Mouse (Mus musculus) neural tube, embryonic 14.5 days (tissue): ENCODE data around the gene Rragd. TPM values are rescaled to one million over a fixed set of nuclear protein-coding genes. Genes with fewer than 3 reads are reported as not detected.

ENCODE experiments used
- ATAC-seq: fragments of 200-750 bp; cut with Nextera tagmentation; 2 replicates; pipeline ENCODE4 v1.8.0; 2017; ENCODE audit warnings: low read depth, mild to moderate bottlenecking, moderate TSS enrichment, moderate library complexity
- H3K27ac ChIP-seq: fragments of 300-500 bp; sonication (generic); 2 replicates; pipeline ENCODE4 v1.5.1; 2014; ENCODE audit warnings: low read depth, mild to moderate bottlenecking, control low read depth, low read length, moderate library complexity, mixed read lengths
- H3K27me3 ChIP-seq: fragments of 300-500 bp; sonication (generic); 2 replicates; pipeline ENCODE4 v1.6.1; 2014; ENCODE audit warnings: low read length; ENCODE audit not compliant: control insufficient read depth, insufficient read depth
- H3K36me3 ChIP-seq: fragments of 300-500 bp; sonication (generic); 2 replicates; pipeline ENCODE4 v1.6.1; 2014; ENCODE audit warnings: low read length, mixed read lengths; ENCODE audit not compliant: control insufficient read depth, insufficient read depth
- H3K4me1 ChIP-seq: fragments of 300-500 bp; sonication (generic); 2 replicates; pipeline ENCODE4 v1.6.1; 2014; ENCODE audit warnings: low read length; ENCODE audit not compliant: control insufficient read depth, insufficient read depth
- H3K4me2 ChIP-seq: fragments of 300-500 bp; sonication (generic); 2 replicates; pipeline ENCODE4 v1.6.1; 2014; ENCODE audit warnings: mild to moderate bottlenecking, low read depth, low read length, control low read depth
- H3K4me3 ChIP-seq: fragments of 300-500 bp; sonication (generic); 2 replicates; pipeline ENCODE4 v1.5.1; 2014; ENCODE audit warnings: low read depth, low read length, control low read depth, mixed read lengths
- H3K9ac ChIP-seq: fragments of 300-500 bp; sonication (generic); replicated peaks from 2 replicates; pipeline ENCODE4 v1.6.1; 2014; ENCODE audit warnings: low read depth, mild to moderate bottlenecking, control low read depth, low read length, mixed read lengths
- H3K9me3 ChIP-seq: fragments of 300-500 bp; sonication (generic); 2 replicates; pipeline ENCODE4 v1.6.1; 2016; ENCODE audit warnings: low read length; ENCODE audit not compliant: control insufficient read depth
- WGBS: fragments of 180-500 bp; shearing (Covaris S2); extraction: QIAGEN DNeasy Blood & Tissue Kit; methylation state at CpG from one replicate; pipeline ENCODE4 v1.1.7; 2014; 5-methylcytosine and 5-hydroxymethylcytosine counted together
- polyA plus RNA-seq: library from polyadenylated mRNA; unstranded; fragments of >200 nt; fragmentation: Nextera tagmentation; extraction: Ambion mirVana; gene quantifications from 2 replicates; pipeline ENCODE4 v1.2.1, GENCODE M21; 2014

Rragd gene
- polyA plus RNA-seq, 1 experiment from 2014 or later: 58.7 TPM

GRCm38 (mm10) chr4:33018361-33018999 lies 35.6 kb downstream of the Rragd start:
- WGBS: 55% methylated on average over 9 of the region's 9 CpGs
- H3K4me2 ChIP-seq: no peak overlapping the region
- peak; percentile 94 for ATAC-seq
- H3K27me3 ChIP-seq: no peaks in the 10 kb centered on the region
- no peaks in the 10 kb centered on the region for H3K9me3 ChIP-seq
- H3K27ac ChIP-seq: no peak overlapping the region
- no peak overlapping the region for H3K9ac ChIP-seq
- 0 out of 2 replicates have a peak, but pooled peaks cover 5% of the 10 kb centered on the region for H3K36me3 ChIP-seq
- H3K4me1 ChIP-seq: no peaks in the 10 kb centered on the region
- no peak overlapping the region for H3K4me3 ChIP-seq

GRCm38 (mm10) chr4:33024420-33024819 lies 41.6 kb downstream of the Rragd start:
- H3K4me3 ChIP-seq: no peak overlapping the region
- H3K9ac ChIP-seq: no peak overlapping the region
- ATAC-seq: no peak
- 88% methylated on average over 8 of the region's 8 CpGs for WGBS
- no peaks in the 10 kb centered on the region for H3K27me3 ChIP-seq
- H3K4me1 ChIP-seq: 0 out of 2 replicates have a peak, but pooled peaks cover under 1% of the 10 kb centered on the region
- H3K27ac ChIP-seq: no peak overlapping the region
- H3K36me3 ChIP-seq: no peaks in the 10 kb centered on the region
- no peak overlapping the region for H3K4me2 ChIP-seq
- no peaks in the 10 kb centered on the region for H3K9me3 ChIP-seq

GRCm38 (mm10) chr4:33029104-33029503 lies 46.3 kb downstream of the Rragd start:
- H3K36me3 ChIP-seq: no peaks in the 10 kb centered on the region
- H3K9me3 ChIP-seq: no peaks in the 10 kb centered on the region
- no peak overlapping the region for H3K4me3 ChIP-seq
- no peaks in the 10 kb centered on the region for H3K27me3 ChIP-seq
- H3K27ac ChIP-seq: no peak overlapping the region
- ATAC-seq: no peak
- H3K4me1 ChIP-seq: peaks cover 23% of the 10 kb centered on the region
- H3K9ac ChIP-seq: no peak overlapping the region
- WGBS: 96% methylated on average over 7 of the region's 7 CpGs
- H3K4me2 ChIP-seq: no peak overlapping the region

DNA sequence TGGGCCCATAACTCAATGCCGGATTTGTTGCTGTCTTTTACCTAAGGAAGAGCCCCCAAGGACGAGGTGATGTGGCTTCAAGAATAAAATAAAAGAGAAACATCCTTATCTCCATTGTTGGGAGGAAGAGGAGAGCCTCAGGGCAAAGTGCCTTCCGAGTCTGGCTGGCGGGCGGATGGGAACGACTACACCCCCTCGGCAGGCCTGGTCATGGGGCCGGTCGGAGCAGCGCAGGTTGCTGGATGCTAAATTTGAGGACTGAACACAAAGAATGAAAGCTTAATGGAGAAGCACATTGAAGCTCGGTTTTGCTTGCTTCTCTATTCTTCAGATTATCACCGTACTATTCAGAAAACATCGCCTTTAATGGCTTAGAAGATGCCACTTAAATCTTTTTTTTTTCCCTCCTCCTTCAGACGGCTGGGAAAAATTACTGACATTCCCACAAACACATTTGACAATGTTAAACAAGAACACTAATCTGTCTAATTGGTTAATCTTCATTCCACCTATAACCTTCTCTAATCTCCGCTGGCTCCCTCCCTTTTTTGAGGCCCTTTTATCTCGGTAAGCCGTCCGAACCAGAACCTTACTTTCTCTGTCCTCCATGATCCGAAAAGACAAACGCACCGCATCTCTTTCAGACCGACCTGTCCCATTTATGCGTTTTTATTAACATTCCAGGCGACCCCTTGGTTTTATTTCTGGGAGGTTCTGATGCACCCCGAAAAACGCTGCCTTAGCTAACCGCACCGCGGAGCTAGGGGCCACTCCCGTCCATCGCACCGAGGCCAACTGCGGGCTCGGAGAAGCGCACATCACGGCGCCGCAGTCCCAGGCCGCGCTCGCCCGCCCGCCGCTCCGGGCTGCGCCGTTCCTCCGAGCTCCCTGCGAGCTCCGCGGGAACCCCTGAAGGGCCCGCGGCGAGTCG lies 47.7 kb downstream of the Rragd start:
- no peaks in the 10 kb centered on the region for H3K36me3 ChIP-seq

GRCm38 (mm10) chr4:33031195-33031960 lies 48.5 kb downstream of the Rragd start, which contains the start of gene Ube2j1:
Gene Ube2j1, plus strand, starts transcription at chr4:33031416.
- Histone ChIP-seq H3K4me3 (peak within 1 kb of the TSS; percentile 91), H3K9me3 (no peaks in the 10 kb centered on the region), H3K36me3 (no peaks in the 10 kb centered on the region), H3K4me1 (peaks cover 24% of the 10 kb centered on the region), H3K27ac (peak within 1 kb of the TSS; percentile 99), H3K4me2 (peak within 1 kb of the TSS; percentile 78), H3K27me3 (no peaks in the 10 kb centered on the region), H3K9ac (peak within 1 kb of the TSS; percentile 98)
- WGBS: under 1% methylated on average over 76 of the region's 123 CpGs
- peak; percentile 98 for ATAC-seq

More for the DNA sequence above, 47.7 kb downstream of the Rragd start:
- Histone ChIP-seq H3K4me2 (peak overlapping the region; percentile 78), H3K4me3 (peak overlapping the region; percentile 91), H3K4me1 (peaks cover 24% of the 10 kb centered on the region), H3K9me3 (no peaks in the 10 kb centered on the region), H3K27ac (peak overlapping the region; percentile 99), H3K9ac (peak overlapping the region; percentile 98), H3K27me3 (no peaks in the 10 kb centered on the region)
- ATAC-seq: peak; percentile 84
- WGBS: 1% methylated on average over 52 of the region's 55 CpGs

DNA sequence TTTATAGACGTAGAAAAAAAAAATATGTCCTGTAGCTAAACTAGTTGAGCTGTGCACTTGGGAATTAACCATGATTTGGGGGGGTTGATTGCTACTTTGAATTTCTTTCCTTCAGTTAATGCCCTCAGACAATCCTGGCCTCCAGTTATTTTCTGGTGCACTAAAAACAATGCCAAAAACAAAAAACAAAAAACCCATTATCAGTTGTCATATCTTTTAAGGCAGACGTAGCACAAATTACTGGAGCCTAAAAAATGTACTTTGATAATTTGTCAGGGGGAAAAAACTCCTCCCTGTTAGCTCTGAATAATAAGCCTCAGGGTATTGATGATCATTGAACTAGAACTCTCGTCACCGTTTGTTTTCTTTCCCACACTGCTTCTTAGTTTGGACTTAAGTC lies 49.2 kb downstream of the Rragd start:
- Histone ChIP-seq H3K4me2 (peak overlapping the region; percentile 78), H3K4me3 (peak overlapping the region; percentile 91)
- WGBS: 7% methylated on average over 4 of the region's 4 CpGs

DNA sequence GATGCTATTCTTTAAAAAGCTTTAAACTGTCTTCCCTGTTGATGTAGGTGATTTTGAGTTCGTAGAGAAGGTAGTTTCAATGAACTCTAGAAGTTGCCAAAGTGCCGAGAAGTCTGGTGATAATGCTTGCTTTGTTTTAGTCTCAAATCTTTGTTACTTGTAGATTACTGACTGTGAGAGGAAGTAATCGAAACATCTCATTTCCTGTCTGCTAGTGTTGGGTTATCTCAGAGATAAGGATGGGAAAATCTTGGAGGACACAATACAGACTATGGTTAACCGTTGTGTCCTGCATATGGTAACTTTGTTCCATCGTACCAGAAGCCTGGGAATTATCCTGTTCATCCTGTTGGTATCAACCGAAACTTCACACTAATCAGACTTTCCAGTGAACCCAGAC lies 50.7 kb downstream of the Rragd start:
- 89% methylated on average over 6 of the region's 6 CpGs for WGBS
- Histone ChIP-seq H3K36me3 (peaks cover 5% of the 10 kb centered on the region; the same call in 1 of the 2 replicates), H3K27ac (no peak overlapping the region), H3K9ac (no peak overlapping the region), H3K27me3 (no peaks in the 10 kb centered on the region), H3K4me2 (no peak overlapping the region), H3K4me1 (peaks cover 24% of the 10 kb centered on the region), H3K4me3 (no peak overlapping the region), H3K9me3 (no peaks in the 10 kb centered on the region)
- no peak for ATAC-seq

More for the DNA sequence above, 49.2 kb downstream of the Rragd start:
- Histone ChIP-seq H3K27ac (peak overlapping the region; percentile 99; the same call in 1 of the 2 replicates), H3K9ac (peak overlapping the region; percentile 98), H3K27me3 (no peaks in the 10 kb centered on the region), H3K9me3 (no peaks in the 10 kb centered on the region), H3K36me3 (no peaks in the 10 kb centered on the region), H3K4me1 (peaks cover 24% of the 10 kb centered on the region)
- no peak for ATAC-seq

GRCm38 (mm10) chr4:33039826-33040225 lies 57.0 kb downstream of the Rragd start:
- ATAC-seq: no peak
- 86% methylated on average over 4 of the region's 4 CpGs for whole genome bisulfite sequencing
- H3K36me3 ChIP-seq: peaks cover 37% of the 10 kb centered on the region

More at GRCm38 (mm10) chr4:33039826-33040225, 57.0 kb downstream of the Rragd start:
- H3K4me1 ChIP-seq: no peaks in the 10 kb centered on the region
- H3K4me2 ChIP-seq: no peak overlapping the region
- H3K4me3 ChIP-seq: no peak overlapping the region
- no peak overlapping the region for H3K27ac ChIP-seq
- H3K9me3 ChIP-seq: no peaks in the 10 kb centered on the region
- no peak overlapping the region for H3K9ac ChIP-seq
- no peaks in the 10 kb centered on the region for H3K27me3 ChIP-seq
